Mouse (Mus musculus): ENCODE measurements at regions not wholly inside any gene's neighbourhood (a gene's known extent, or its start where the extent isn't known, plus 50 kb on each side); places are given as distances from the start of the nearest gene placed in this dataset.
A peak's percentile ranks its signal among the peaks of the same experiment; 100 is the strongest.

DNA sequence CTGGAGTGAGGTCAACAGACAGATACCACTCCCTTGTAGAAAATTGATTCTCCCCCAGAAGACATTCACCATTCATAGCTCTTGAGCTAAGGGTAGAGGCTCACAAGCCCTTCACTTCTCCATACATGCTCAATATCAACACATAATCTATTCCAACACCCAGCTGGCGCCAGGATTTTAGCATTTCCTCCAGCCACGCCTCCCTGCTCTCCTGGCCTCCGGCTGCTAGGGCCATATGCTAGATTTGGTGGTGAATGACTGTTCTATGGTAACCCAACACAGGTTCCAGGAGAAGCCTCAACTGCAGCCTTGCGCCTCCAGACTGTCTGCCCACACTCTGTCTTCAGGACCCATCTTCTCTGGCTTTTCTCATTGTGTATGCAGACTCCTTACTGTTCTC, 197.9 kb downstream of the Gm11011 start:
- Histone ChIP-seq H3K36me3 (ENCODE audit: control insufficient read depth, insufficient read depth, low read length) (no peaks in the 10 kb centered on the region), H3K9me3 (ENCODE audit: control insufficient read depth, low read length) (no peaks in the 10 kb centered on the region), H3K4me1 (ENCODE audit: control insufficient read depth, insufficient read depth, low read length) (0 out of 2 replicates have a peak, but pooled peaks cover 4% of the 10 kb centered on the region), H3K9ac (replicated peaks; ENCODE audit: low read length) (no peak overlapping the region), H3K4me3 (replicated peaks; ENCODE audit: low read depth, low read length) (no peak overlapping the region), H3K27ac (replicated peaks; ENCODE audit: low read depth, low read length) (no peak overlapping the region), H3K4me2 (ENCODE audit: low read length) (no peak overlapping the region), H3K27me3 (ENCODE audit: control insufficient read depth, insufficient read depth, low read length) (no peaks in the 10 kb centered on the region)
- DNase-seq (no peak), ATAC-seq (ENCODE audit: low FRiP score, low TSS enrichment) (no peak)
- WGBS = 86% methylated on average over 4 of the region's 4 CpGs

DNA sequence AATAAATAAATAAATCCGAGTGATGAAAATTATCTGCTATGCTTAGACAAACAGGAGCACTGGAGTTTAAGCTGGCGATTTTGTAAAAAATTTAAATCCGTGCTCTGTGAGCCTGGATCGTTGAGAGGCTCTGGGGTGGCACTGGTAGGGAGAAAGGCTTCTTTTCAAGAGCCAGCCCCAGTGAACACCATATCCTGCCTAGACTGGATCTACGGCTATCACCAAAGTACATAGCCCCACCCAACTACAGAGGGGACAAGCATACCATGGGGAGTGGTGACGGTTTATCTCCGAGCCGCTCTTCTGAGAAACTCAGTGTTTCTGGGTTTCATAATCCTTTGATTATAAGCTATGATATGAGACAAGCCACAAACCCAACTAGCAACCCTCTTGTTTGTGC, 199.0 kb downstream of the Gm11011 start:
- Histone ChIP-seq H3K36me3 (ENCODE audit: control insufficient read depth, insufficient read depth, low read length) (no peaks in the 10 kb centered on the region), H3K9me3 (ENCODE audit: control insufficient read depth, low read length) (no peaks in the 10 kb centered on the region), H3K27me3 (ENCODE audit: control insufficient read depth, insufficient read depth, low read length) (no peaks in the 10 kb centered on the region), H3K27ac (replicated peaks; ENCODE audit: low read depth, low read length) (no peak overlapping the region), H3K9ac (replicated peaks; ENCODE audit: low read length) (no peak overlapping the region), H3K4me2 (ENCODE audit: low read length) (no peak overlapping the region), H3K4me1 (ENCODE audit: control insufficient read depth, insufficient read depth, low read length) (0 out of 2 replicates have a peak, but pooled peaks cover 4% of the 10 kb centered on the region), H3K4me3 (replicated peaks; ENCODE audit: low read depth, low read length) (no peak overlapping the region)
- DNase-seq (no peak), ATAC-seq (ENCODE audit: low FRiP score, low TSS enrichment) (no peak)
- 64% methylated on average over 8 of the region's 8 CpGs for WGBS

DNA sequence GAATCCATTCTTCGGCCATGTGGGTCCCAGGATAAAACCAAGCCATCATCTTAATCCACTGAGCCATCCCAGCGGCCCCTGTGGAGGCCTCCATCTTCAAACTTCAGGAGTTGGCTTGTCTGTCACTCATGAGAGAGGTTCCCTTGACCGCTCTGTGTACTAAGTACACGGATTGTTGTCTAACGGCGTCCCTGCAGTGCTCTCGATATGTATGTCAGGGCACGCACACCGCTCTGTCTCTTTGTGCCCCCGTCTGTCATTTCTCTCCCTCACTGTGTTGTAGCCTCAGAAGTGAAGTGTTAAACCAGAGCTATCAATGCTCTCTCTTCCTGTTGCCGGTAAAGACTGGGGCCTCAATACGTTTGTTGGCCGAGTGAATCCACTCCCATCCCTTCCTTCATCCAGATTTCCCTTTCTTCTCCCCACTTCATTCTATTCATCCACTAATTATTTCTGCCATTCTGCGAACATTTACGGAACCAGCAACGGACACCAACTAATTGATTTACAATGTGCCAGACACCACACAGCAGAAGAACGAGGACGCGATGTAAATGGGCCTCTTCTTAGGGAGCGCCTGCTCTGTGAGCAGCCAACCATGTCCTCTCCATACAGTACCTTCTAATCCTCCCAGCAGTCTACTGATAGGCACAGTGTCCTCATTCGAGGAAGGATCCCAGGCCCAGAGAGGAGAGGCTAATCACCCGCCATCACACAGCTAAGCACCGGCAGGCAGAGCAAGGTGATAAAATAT, 199.6 kb downstream of the Gm11011 start:
- Histone ChIP-seq H3K4me2 (ENCODE audit: low read length) (0 out of 2 replicates have a peak overlapping the region, but pooled peaks have one; percentile 21), H3K9ac (replicated peaks; ENCODE audit: low read length) (no peak overlapping the region), H3K27me3 (ENCODE audit: control insufficient read depth, insufficient read depth, low read length) (no peaks in the 10 kb centered on the region), H3K4me3 (replicated peaks; ENCODE audit: low read depth, low read length) (no peak overlapping the region), H3K4me1 (ENCODE audit: control insufficient read depth, insufficient read depth, low read length) (0 out of 2 replicates have a peak, but pooled peaks cover 4% of the 10 kb centered on the region), H3K36me3 (ENCODE audit: control insufficient read depth, insufficient read depth, low read length) (no peaks in the 10 kb centered on the region), H3K9me3 (ENCODE audit: control insufficient read depth, low read length) (no peaks in the 10 kb centered on the region), H3K27ac (replicated peaks; ENCODE audit: low read depth, low read length) (no peak overlapping the region)
- 24% methylated on average over 23 of the region's 23 CpGs for WGBS
- DNase-seq (peak; percentile 37), ATAC-seq (ENCODE audit: low FRiP score, low TSS enrichment) (no peak)

DNA sequence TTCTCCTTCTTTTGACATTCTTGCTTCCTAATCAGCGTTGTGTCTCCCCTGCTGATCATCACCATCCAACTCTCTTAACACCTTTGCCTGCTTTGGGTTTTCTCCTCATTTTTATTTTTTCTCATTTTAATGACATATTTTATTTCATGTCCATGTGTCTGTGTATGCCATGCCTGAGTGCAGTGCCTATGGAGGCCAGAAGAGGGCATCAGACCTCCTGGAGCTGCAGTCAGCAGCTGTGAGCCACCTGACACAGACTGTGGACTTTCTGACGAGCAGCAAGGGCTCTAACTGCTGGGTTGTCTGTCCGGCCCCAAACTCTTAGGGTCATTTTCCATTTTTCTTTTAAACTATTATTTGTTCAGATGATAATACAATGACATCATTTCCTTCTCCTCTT, 203.8 kb downstream of the Gm11011 start:
- H3K4me1 ChIP-seq (ENCODE audit: control insufficient read depth, insufficient read depth, low read length) = 0 out of 2 replicates have a peak, but pooled peaks cover 3% of the 10 kb centered on the region
- no peak overlapping the region for H3K27ac ChIP-seq (replicated peaks; ENCODE audit: low read depth, low read length)
- no peaks in the 10 kb centered on the region for H3K9me3 ChIP-seq (ENCODE audit: control insufficient read depth, low read length)
- WGBS = 94% methylated on average over 3 of the region's 3 CpGs
- H3K4me3 ChIP-seq (replicated peaks; ENCODE audit: low read depth, low read length) = no peak overlapping the region
- no peaks in the 10 kb centered on the region for H3K27me3 ChIP-seq (ENCODE audit: control insufficient read depth, insufficient read depth, low read length)
- no peak overlapping the region for H3K4me2 ChIP-seq (ENCODE audit: low read length)
- H3K9ac ChIP-seq (replicated peaks; ENCODE audit: low read length) = no peak overlapping the region
- H3K36me3 ChIP-seq (ENCODE audit: control insufficient read depth, insufficient read depth, low read length) = no peaks in the 10 kb centered on the region
- DNase-seq (no peak), ATAC-seq (ENCODE audit: low FRiP score, low TSS enrichment) (no peak)

DNA sequence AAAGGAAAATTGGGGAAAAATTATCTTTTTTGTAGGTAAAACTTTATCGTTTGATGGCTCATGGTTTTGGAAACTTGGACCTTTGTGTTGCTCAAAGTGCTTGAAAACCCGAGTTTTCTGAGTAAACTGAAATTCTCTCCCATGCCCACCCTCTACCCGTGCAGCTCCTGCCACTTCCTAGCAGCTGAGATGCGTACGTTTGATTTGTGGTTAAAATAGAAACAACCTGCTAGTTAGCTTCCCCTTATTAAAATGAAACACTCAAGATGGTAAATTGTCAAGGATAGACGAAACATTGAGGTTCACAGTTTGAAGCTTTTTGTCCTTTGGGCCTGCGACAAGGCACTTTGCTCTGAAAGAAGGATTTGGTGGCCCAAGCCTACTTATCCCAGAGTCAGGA, 214.5 kb downstream of the Gm11011 start:
- Histone ChIP-seq H3K4me1 (ENCODE audit: control insufficient read depth, insufficient read depth, low read length) (no peaks in the 10 kb centered on the region), H3K4me2 (ENCODE audit: low read length) (no peak overlapping the region), H3K27me3 (ENCODE audit: control insufficient read depth, insufficient read depth, low read length) (no peaks in the 10 kb centered on the region), H3K27ac (replicated peaks; ENCODE audit: low read depth, low read length) (no peak overlapping the region), H3K4me3 (replicated peaks; ENCODE audit: low read depth, low read length) (no peak overlapping the region), H3K9ac (replicated peaks; ENCODE audit: low read length) (no peak overlapping the region), H3K36me3 (ENCODE audit: control insufficient read depth, insufficient read depth, low read length) (no peaks in the 10 kb centered on the region), H3K9me3 (ENCODE audit: control insufficient read depth, low read length) (no peaks in the 10 kb centered on the region)
- 90% methylated on average over 7 of the region's 7 CpGs for WGBS
- ATAC-seq (ENCODE audit: low FRiP score, low TSS enrichment) (no peak), DNase-seq (no peak)

DNA sequence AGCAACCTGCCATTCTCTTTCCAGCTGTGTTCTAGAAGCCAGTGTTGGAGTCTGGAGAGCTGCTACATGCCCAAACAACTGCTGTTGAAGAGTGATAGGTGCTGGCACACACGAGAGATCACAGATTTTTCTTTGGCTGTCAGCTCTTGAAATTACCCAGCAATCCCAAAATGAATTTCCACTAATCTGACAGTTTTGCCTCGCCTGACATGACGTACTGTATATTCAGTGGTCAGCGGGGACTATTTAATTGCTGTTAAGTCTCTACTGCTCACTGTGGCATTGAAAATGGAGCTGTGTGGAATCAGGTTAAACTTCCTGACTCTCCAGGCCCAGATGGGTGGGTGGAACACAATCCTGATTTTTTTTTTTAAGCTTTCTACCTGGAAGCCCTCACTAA, 222.5 kb downstream of the Gm11011 start:
- 66% methylated on average over 4 of the region's 4 CpGs for WGBS
- H3K36me3 ChIP-seq (ENCODE audit: control insufficient read depth, insufficient read depth, low read length) = no peaks in the 10 kb centered on the region
- H3K9me3 ChIP-seq (ENCODE audit: control insufficient read depth, low read length) = no peaks in the 10 kb centered on the region
- H3K4me1 ChIP-seq (ENCODE audit: control insufficient read depth, insufficient read depth, low read length) = 0 out of 2 replicates have a peak, but pooled peaks cover 4% of the 10 kb centered on the region
- H3K27me3 ChIP-seq (ENCODE audit: control insufficient read depth, insufficient read depth, low read length) = no peaks in the 10 kb centered on the region
- no peak for DNase-seq
- H3K27ac ChIP-seq (replicated peaks; ENCODE audit: low read depth, low read length) = no peak overlapping the region
- no peak overlapping the region for H3K9ac ChIP-seq (replicated peaks; ENCODE audit: low read length)
- no peak for ATAC-seq (ENCODE audit: low FRiP score, low TSS enrichment)
- H3K4me3 ChIP-seq (replicated peaks; ENCODE audit: low read depth, low read length) = no peak overlapping the region
- H3K4me2 ChIP-seq (ENCODE audit: low read length) = no peak overlapping the region

DNA sequence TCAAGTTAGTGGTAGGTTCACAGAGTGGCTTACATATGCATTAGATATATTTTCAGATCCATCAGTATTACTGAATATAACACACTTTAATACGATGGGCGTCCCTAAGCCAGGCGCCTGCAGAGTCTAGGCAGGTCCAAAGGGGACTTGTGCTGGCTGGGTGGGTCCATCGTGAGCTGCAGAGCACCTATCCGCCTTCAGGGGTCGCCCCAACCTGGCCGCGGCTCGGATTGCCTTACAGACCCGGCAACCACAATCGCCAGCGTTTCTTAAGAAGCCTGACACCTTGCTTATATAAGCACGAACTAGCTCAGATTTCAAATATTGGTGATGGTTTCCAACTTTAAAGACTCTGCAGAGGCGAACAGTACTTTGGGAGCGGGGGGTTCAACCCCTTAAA, 227.3 kb downstream of the Gm11011 start:
- H3K27me3 ChIP-seq (ENCODE audit: control insufficient read depth, insufficient read depth, low read length) = no peaks in the 10 kb centered on the region
- ATAC-seq (ENCODE audit: low FRiP score, low TSS enrichment) (no peak), DNase-seq (peak; percentile 75)
- H3K9me3 ChIP-seq (ENCODE audit: control insufficient read depth, low read length) = no peaks in the 10 kb centered on the region
- H3K4me1 ChIP-seq (ENCODE audit: control insufficient read depth, insufficient read depth, low read length) = 0 out of 2 replicates have a peak, but pooled peaks cover 4% of the 10 kb centered on the region
- WGBS = 25% methylated on average over 15 of the region's 15 CpGs
- H3K4me3 ChIP-seq (replicated peaks; ENCODE audit: low read depth, low read length) = no peak overlapping the region; the same call in 1 of the 2 replicates
- no peaks in the 10 kb centered on the region for H3K36me3 ChIP-seq (ENCODE audit: control insufficient read depth, insufficient read depth, low read length)
- H3K9ac ChIP-seq (replicated peaks; ENCODE audit: low read length) = no peak overlapping the region; the same call in 1 of the 2 replicates
- H3K27ac ChIP-seq (replicated peaks; ENCODE audit: low read depth, low read length) = no peak overlapping the region
- peak overlapping the region; percentile 23 for H3K4me2 ChIP-seq (ENCODE audit: low read length)

DNA sequence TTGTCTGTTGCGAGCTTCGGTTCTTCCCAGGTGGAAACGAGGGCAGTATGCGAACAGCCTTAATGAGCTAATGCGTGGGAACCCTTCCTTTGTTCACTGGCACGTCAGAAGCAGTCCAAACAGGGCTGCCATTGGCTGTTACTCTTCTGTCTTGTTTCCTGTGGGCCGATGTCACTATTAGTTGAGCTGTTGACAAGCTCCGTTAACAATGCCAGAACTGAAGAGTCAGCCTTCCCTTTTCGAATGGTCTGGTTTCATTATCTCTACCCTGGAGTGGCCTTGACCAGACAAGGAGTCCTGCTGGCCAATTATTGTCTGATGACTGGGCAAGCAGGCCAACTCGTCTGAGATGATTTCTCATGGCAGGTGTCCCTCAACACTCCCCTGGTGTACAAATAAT, 230.1 kb downstream of the Gm11011 start:
- Histone ChIP-seq H3K4me2 (ENCODE audit: low read length) (no peak overlapping the region), H3K27me3 (ENCODE audit: control insufficient read depth, insufficient read depth, low read length) (no peaks in the 10 kb centered on the region), H3K4me3 (replicated peaks; ENCODE audit: low read depth, low read length) (no peak overlapping the region), H3K4me1 (ENCODE audit: control insufficient read depth, insufficient read depth, low read length) (0 out of 2 replicates have a peak, but pooled peaks cover 4% of the 10 kb centered on the region), H3K27ac (replicated peaks; ENCODE audit: low read depth, low read length) (no peak overlapping the region), H3K36me3 (ENCODE audit: control insufficient read depth, insufficient read depth, low read length) (no peaks in the 10 kb centered on the region), H3K9ac (replicated peaks; ENCODE audit: low read length) (no peak overlapping the region), H3K9me3 (ENCODE audit: control insufficient read depth, low read length) (no peaks in the 10 kb centered on the region)
- ATAC-seq (ENCODE audit: low FRiP score, low TSS enrichment) = no peak
- 44% methylated on average over 10 of the region's 10 CpGs for WGBS
- peak; percentile 19 for DNase-seq

DNA sequence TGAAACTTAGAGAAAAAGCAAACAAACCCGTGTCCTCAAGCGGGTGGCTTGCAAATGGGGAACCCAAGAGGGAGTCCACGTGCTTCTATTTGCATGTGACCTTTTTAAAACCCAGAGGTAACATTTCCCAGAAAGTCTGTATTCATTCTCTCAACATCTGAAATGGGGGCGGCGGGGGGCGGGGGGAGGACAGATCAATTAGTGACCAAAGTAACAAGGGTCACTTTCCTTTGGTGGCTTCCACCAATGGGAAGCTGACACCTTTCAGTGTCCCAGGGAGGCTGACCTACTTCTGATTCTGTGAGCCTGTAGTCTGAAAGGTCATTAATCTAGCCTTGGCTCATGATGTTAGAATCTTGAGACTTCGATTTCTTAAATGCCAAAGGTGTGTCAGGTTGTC, 236.0 kb downstream of the Gm11011 start:
- Histone ChIP-seq H3K27ac (replicated peaks; ENCODE audit: low read depth, low read length) (no peak overlapping the region), H3K9ac (replicated peaks; ENCODE audit: low read length) (no peak overlapping the region), H3K36me3 (ENCODE audit: control insufficient read depth, insufficient read depth, low read length) (no peaks in the 10 kb centered on the region), H3K9me3 (ENCODE audit: control insufficient read depth, low read length) (no peaks in the 10 kb centered on the region), H3K4me2 (ENCODE audit: low read length) (no peak overlapping the region), H3K4me1 (ENCODE audit: control insufficient read depth, insufficient read depth, low read length) (no peaks in the 10 kb centered on the region), H3K4me3 (replicated peaks; ENCODE audit: low read depth, low read length) (no peak overlapping the region), H3K27me3 (ENCODE audit: control insufficient read depth, insufficient read depth, low read length) (no peaks in the 10 kb centered on the region)
- no peak for DNase-seq
- no peak for ATAC-seq (ENCODE audit: low FRiP score, low TSS enrichment)
- WGBS = 92% methylated on average over 7 of the region's 7 CpGs

All from midbrain, embryonic 14.5 days (tissue).